Mouse (Mus musculus) G1E (cell line): ENCODE results near the gene Gm9573.

Source experiments
- CTCF ChIP-seq: IDR thresholded peaks from 2 replicates; pipeline ENCODE4 v1.5.1; 2012; ENCODE audit warnings: low read depth, low read length, inconsistent platforms, mixed read lengths
- GATA1 ChIP-seq: IDR thresholded peaks from 2 replicates; pipeline ENCODE4 v1.6.1; 2012; ENCODE audit warnings: borderline replicate concordance, low read length, inconsistent platforms, mixed read lengths
- TAL1 ChIP-seq: conservative IDR thresholded peaks from 2 replicates; pipeline ENCODE4 v1.6.1; 2012; ENCODE audit warnings: low read depth, low read length, inconsistent platforms, mixed read lengths

DNA sequence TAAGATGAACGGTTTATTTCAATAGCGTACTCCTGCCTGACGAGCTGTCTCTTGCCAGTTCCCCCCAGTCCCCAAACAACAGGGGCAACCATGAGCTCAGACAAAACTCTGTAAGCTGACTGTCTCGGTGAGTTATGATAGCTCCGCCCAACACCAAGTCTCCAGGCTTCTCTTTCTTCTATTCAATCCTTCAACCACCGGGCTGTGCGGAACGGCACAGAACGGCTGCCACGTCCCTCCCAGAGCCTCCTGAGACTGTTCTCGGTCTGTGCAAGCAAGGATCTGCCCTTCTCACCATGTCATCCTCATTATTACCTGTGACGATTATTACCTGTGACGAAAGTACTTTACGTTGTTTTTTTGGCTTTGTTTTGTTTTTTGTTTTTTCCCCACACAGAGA lies 55.6 kb downstream of the Gm9573 start:
- TF ChIP-seq GATA1 (no peak), TAL1 (no peak), CTCF (no peak)
